8 mouse cellular contexts compared by ENCODE assay signal in the genomic region with DNA sequence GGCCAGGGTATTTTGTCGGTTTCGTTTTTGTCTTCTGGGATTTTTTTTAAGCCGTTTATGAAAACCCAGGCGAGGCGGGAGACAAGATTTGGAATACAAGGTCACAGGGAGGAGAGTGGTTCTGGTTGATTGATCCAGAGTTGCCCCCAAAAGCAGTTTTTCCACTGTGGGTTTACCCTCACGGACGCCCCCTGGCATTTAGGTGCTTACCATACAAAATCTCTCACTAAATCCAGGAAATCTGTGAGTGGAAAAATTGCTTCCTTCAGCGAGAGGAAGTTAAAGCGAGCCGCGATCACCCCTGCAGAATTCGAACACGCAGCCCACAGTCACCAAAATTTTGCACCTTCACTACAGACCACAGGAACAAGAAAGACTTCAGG. TPM values are rescaled to one million over a fixed set of nuclear protein-coding genes. Genes with fewer than 3 reads are reported as not detected.
DNase-seq lines count a peak whose midpoint lies in the region; ATAC-seq and TF ChIP-seq lines count a peak whose summit lies in the region.

No protein-coding gene starts in this region.

- H3K4me2 ChIP-seq in liver, embryonic 14.5 days (ENCODE audit: low read depth) = peak overlapping the region; percentile 62

- no peak for TF ChIP-seq EP300 in liver, embryonic 14.5 days (IDR thresholded peaks at IDR 0.05; ENCODE audit: low read depth)

- H3K9ac ChIP-seq in liver, embryonic 14.5 days (replicated peaks) = peak overlapping the region; percentile 77

- intact Hi-C loops in heart, postnatal 10 days (cut with DNase I) = loop anchor here (5.0 kb wide), 3 partner anchors 101 to 156 kb away; no protein-coding TSS in a partner anchor

- H3K4me1 ChIP-seq in heart, embryonic 10.5 days = peaks cover 31% of the 10 kb centered on the region
- peaks cover 18 to 19% of the 10 kb centered on the region in 2 experiments for H3K4me1 ChIP-seq in liver, embryonic 14.5 days (replicated peaks; ENCODE audit: control insufficient read depth in 2 of 2, insufficient read depth in 2 of 2, low read length in 1 of 2)

- peak overlapping the region; percentile 85 for H3K4me3 ChIP-seq in heart, embryonic 10.5 days
- peak overlapping the region; percentile 64 to 80 for H3K4me3 ChIP-seq in liver, embryonic 14.5 days (ENCODE audit: insufficient read depth in 1 of 2, low read depth in 2 of 2, low read length in 2 of 2)

- 25% methylated on average over 13 of the region's 13 CpGs for WGBS in heart, embryonic 10.5 days
- 17% methylated on average over 13 of the region's 13 CpGs for WGBS in liver, embryonic 14.5 days (ENCODE audit: insufficient replicate concordance)

- TF ChIP-seq CTCF in liver, embryonic 14.5 days (IDR thresholded peaks at IDR 0.05; ENCODE audit: low read depth) = no peak

- H3K27me3 ChIP-seq in heart, embryonic 10.5 days (ENCODE audit: insufficient read depth, poor library complexity, severe bottlenecking) = no peaks in the 10 kb centered on the region
- no peaks in the 10 kb centered on the region for H3K27me3 ChIP-seq in liver, embryonic 14.5 days (ENCODE audit: control insufficient read depth, insufficient read depth, low read length)

- no peak for DNase-seq in heart, embryonic 10.5 days (ENCODE audit: low spot score)
- DNase-seq in heart, postnatal 10 days = no peak
- DNase-seq in thymus, postnatal 14 days = peak; percentile 47
- no peak for DNase-seq in thymus, postnatal 10 days (ENCODE audit: low spot score in 2 of 2)
- DNase-seq in liver, embryonic 14.5 days (ENCODE audit: low read depth in 3 of 3, low spot score in 3 of 3) = no peak
- DNase-seq in thymus, postnatal 36 days = no peak
- no peak for DNase-seq in gastrocnemius, postnatal 25 days

- peak overlapping the region; percentile 97 for H3K27ac ChIP-seq in heart, embryonic 10.5 days
- no peak overlapping the region for H3K27ac ChIP-seq in liver, embryonic 14.5 days

- no peaks in the 10 kb centered on the region for H3K9me3 ChIP-seq in heart, embryonic 10.5 days
- no peaks in the 10 kb centered on the region for H3K9me3 ChIP-seq in liver, embryonic 14.5 days (ENCODE audit: control insufficient read depth, low read length)

- ATAC-seq in liver, embryonic 14.5 days (ENCODE audit: insufficient read depth) = no peak
- no peak for ATAC-seq in inflammation-experienced regulatory T-cells, adult 6 months

- H3K36me3 ChIP-seq in heart, embryonic 10.5 days = no peaks in the 10 kb centered on the region
- no peaks in the 10 kb centered on the region for H3K36me3 ChIP-seq in liver, embryonic 14.5 days (replicated peaks; ENCODE audit: control insufficient read depth, insufficient read depth, low read depth)

RNA-seq across cellular contexts. Expression of a gene that starts 0.3 kb away (rescaled TPM):
- 10.1 and 14.4 TPM in 2 replicates for polyA plus RNA-seq in heart, embryonic 10.5 days (2016; fragmentation: Nextera tagmentation; extraction: Ambion mirVana)
- total RNA-seq in heart, postnatal 10 days (2021) = 10 to 100 TPM; 19.6 to 20.5 TPM
- 2.7 and 2.8 TPM in 2 replicates for polyA plus RNA-seq in liver, embryonic 14.5 days (2012; rRNA removed)
- 3.4 and 4.4 TPM in 2 replicates for polyA plus RNA-seq in liver, embryonic 14.5 days (2014; fragmentation: Nextera tagmentation; extraction: Ambion mirVana)
- 10 to 100 TPM; 26.2 to 28.4 (median 27.1) TPM for polyA plus RNA-seq in inflammation-experienced regulatory T-cells, adult 6 months (2017; shearing (Covaris generic))
- total RNA-seq in gastrocnemius, postnatal 25 days (2021) = 1 to 10 TPM; 4.1 to 4.2 TPM
